Mouse (Mus musculus) brain, embryonic 14.5 days (tissue): ENCODE measurements at regions not wholly inside any gene's neighbourhood (a gene's known extent, or its start where the extent isn't known, plus 50 kb on each side); places are given as distances from the start of the nearest gene placed in this dataset.

ENCODE experiments used
- DNase-seq: peaks from one replicate; pipeline ENCODE4 v3.0.0-alpha.2; 2011; ENCODE audit warnings: low read depth
- CTCF ChIP-seq: fragments of 200-500 bp; IDR thresholded peaks from 2 replicates; pipeline ENCODE4 v1.5.1; 2012; ENCODE audit warnings: inconsistent platforms, mild to moderate bottlenecking, moderate library complexity, borderline replicate concordance; ENCODE audit not compliant: insufficient read depth, insufficient read length; ENCODE audit errors: extremely low read depth
- POLR2A ChIP-seq: fragments of 200-500 bp; IDR thresholded peaks from 2 replicates; pipeline ENCODE4 v1.6.1; 2012; ENCODE audit warnings: mild to moderate bottlenecking, inconsistent platforms, borderline replicate concordance; ENCODE audit not compliant: poor library complexity, insufficient read depth, insufficient read length, severe bottlenecking; ENCODE audit errors: extremely low read depth

- TF ChIP-seq POLR2A (no peak), CTCF (no peak)
- no peak for DNase-seq
These were observed 609.9 kb downstream of the Lmo4 start for GRCm38 (mm10) chr3:143595081-143595480.

- peak; percentile 36 for DNase-seq
These were observed 610.3 kb downstream of the Lmo4 start for GRCm38 (mm10) chr3:143594676-143595075.

GRCm38 (mm10) chr3:143586653-143587052 lies 618.4 kb downstream of the Lmo4 start:
- no peak for DNase-seq
- TF ChIP-seq POLR2A = no peak
- no peak for TF ChIP-seq CTCF

More at GRCm38 (mm10) chr3:143594676-143595075, 610.3 kb downstream of the Lmo4 start:
- TF ChIP-seq CTCF (no peak), POLR2A (no peak)

GRCm38 (mm10) chr3:143584692-143585603 lies 620.1 kb downstream of the Lmo4 start:
- TF ChIP-seq CTCF = no peak
- TF ChIP-seq POLR2A = no peak

GRCm38 (mm10) chr3:143576338-143577007 lies 628.5 kb downstream of the Lmo4 start:
- TF ChIP-seq POLR2A = no peak
- TF ChIP-seq CTCF = no peak
- peak; percentile 27 for DNase-seq

More at GRCm38 (mm10) chr3:143584692-143585603, 620.1 kb downstream of the Lmo4 start:
- DNase-seq = no peak

- TF ChIP-seq CTCF = no peak
- TF ChIP-seq POLR2A = no peak
- no peak for DNase-seq
These were observed 629.3 kb downstream of the Lmo4 start for GRCm38 (mm10) chr3:143575737-143576136.

- DNase-seq = no peak
- no peak for TF ChIP-seq POLR2A
- TF ChIP-seq CTCF = no peak
These were observed 630.8 kb downstream of the Lmo4 start for GRCm38 (mm10) chr3:143574035-143574864.

- no peak for TF ChIP-seq CTCF
- no peak for TF ChIP-seq POLR2A
- DNase-seq = no peak
These were observed 635.1 kb downstream of the Lmo4 start for GRCm38 (mm10) chr3:143569930-143570329.

- TF ChIP-seq POLR2A (no peak), CTCF (no peak)
- DNase-seq = no peak
These were observed 640.0 kb downstream of the Lmo4 start for GRCm38 (mm10) chr3:143565067-143565466.

- no peak for DNase-seq
- TF ChIP-seq POLR2A (no peak), CTCF (no peak)
These were observed 661.0 kb upstream of the Pkn2 start for GRCm38 (mm10) chr3:143542811-143543210.

GRCm38 (mm10) chr3:143527982-143528381 lies 646.2 kb upstream of the Pkn2 start:
- TF ChIP-seq POLR2A (no peak), CTCF (no peak)

More at GRCm38 (mm10) chr3:143527982-143528381, 646.2 kb upstream of the Pkn2 start:
- peak; percentile 22 for DNase-seq
